Mouse (Mus musculus) cerebellum, adult 9-10 months (tissue): ENCODE results near the gene Vmn1r87.
A peak's percentile ranks its signal among the peaks of the same experiment; 100 is the strongest.

ENCODE experiments used
- DNase-seq: peaks from one replicate; pipeline ENCODE4 v3.0.0; 2022

Vmn1r87 gene

DNA sequence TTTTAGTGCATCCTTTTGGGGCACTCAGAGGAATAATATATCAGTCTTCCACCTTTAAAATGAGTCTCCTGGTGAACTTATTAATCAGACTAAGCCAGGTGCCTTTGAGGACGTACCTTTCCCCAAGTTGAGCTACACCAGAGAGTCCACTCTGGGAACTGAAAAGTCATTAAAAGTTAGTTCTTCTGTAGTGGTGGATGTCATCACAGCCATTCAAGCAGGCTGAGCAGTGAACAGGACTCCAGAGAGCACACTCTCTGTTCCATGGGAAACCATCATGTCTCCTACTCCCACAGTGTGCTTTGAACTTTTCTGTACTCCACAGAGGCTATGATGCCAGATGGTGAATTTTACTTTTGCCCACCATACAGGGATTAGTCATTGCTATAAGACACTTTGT lies at the start of gene Vmn1r87:
Vmn1r87 (minus strand) TSS at position 101 of the 400 bp plus-strand sequence.
- no peak for DNase-seq

DNA sequence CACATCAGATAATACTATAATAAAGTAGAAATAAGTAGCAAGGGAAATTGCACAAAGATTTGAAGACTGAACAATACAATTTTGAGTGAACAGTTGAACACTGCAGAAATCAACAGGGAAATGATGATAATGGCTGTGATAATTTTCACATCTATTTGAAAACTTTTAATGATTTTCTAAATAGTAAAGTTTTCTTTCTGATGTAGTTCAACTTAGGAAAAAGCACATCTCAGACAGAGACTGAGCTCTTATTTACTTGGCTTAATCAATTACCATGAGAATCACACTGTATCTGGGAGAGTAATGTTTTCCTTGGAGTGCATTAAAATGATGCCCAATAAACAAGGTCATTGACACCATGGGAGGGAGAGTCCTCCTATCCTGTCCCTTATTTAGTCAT lies 19.3 kb upstream of the Vmn1r87 start, which contains the start of gene Vmn1r88:
Vmn1r88 (plus strand) TSS at position 301 of the 400 bp plus-strand sequence.
- DNase-seq, result no peak

DNA sequence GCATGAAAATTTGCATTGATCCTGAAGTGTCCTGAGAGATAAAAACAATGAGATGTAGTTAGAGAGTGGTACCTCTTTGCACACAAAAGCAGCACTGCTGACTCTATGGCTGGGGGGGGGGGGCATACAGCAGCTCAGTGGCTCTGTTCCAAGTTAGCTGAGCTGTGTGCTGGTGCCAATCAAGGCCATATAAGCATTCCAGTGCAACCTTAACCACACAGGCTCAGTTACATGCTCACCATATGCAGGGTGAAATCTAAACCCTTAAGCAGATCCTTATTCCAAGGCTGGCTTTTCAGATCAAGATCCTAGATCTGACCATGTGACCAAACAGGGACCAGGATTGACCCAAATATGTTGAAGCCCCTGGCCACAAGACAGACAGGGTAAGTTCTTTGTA lies 2.6 kb downstream of the Vmn1r87 start:
- no peak for DNase-seq

DNA sequence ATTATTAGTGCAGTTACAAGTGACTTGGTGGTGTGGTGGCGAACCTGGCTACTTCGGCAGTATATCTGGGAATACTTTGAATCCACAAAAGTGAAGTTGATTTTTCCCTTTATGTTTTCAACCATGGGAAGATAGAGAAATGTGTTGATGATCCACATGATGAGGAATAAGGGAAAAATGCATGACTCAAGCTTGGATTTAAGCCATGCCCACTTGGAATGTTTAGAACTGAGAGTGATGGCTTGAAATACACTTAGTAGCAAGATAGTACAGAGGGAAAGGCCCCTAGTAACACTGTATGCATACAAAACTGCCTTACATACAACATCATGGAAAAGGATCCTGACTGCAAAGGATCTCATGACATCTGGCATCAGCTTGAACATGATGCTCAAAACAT lies 8.1 kb downstream of the Vmn1r87 start:
- DNase-seq, result no peak

DNA sequence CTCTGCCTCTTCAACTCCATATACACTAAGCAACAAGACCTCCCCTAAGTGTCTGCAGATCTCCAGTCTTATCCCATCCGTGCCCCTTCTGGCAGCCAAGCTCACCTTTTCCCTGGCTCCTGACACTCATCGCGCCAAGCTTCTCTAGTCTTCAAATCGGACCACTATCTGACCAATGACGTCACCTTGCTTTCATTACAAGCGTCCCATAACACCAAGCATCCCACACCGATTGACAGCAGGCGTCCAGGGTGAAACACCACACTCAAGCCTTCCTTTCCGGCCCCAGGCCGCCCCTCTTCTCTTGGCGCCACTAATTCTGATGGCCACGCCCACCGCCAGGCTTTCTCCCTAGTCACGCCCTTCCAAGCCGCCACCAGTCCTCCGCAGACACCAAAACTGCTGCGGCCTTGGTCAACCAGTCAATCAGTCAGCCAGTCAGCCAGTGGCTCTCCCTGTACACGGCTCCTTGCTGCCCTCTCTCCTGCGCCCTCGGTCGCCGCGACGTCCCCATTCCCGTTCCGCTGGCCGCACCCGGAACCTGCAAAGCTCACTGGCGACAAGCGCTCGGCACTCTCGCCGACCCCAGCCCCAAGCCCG lies 16.3 kb downstream of the Vmn1r87 start:
- DNase-seq, result peak; percentile 19

DNA sequence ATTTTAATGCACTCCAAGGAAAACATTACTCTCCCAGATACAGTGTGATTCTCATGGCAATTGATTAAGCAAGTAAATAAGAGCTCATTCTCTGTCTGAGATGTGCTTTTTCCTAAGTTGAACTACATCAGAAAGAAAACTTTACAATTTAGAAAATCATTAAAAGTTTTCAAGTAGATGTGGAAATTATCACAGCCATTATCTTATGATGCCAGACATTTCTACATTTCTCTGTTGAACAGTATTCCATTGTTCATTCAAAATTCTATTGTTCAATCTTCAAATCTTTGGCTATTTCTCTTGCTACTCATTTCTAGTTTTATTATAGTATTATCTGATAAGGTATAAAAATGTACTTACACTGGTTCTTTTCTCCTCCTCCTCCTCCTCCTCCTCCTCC lies 20.1 kb downstream of the Vmn1r87 start, which contains the start of gene Vmn1r86:
Vmn1r86 (minus strand) TSS at position 101 of the 400 bp plus-strand sequence.
- no peak for DNase-seq

DNA sequence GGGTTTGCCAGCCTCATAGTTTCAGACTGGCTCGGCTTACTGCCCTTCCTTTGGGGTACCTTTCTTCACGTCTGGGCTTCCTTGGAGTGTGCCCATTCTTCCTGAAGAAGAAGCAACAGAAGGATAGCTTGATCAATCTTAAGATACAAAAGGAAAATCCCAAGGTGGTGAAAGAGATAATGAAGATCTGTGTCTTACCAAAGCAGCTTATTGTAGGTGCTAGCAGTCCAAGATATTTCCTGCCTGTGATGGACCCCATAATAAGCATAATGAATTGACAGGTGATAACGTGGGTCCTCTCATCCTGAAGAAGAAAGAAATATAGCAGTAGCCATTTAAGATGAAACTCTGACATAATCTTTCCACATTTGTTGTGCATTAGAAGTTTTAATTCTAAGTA lies 44.9 kb downstream of the Vmn1r87 start, which contains the start of gene Vmn1r85:
Vmn1r85 (minus strand) TSS at position 101 of the 400 bp plus-strand sequence.
- no peak for DNase-seq
